Mouse (Mus musculus) embryonic facial prominence, embryonic 13.5 days (tissue): Measurements from ENCODE around the gene Dst. TPM values are rescaled to one million over a fixed set of nuclear protein-coding genes. Genes with fewer than 3 reads are reported as not detected.
A peak's percentile ranks its signal among the peaks of the same experiment; 100 is the strongest.

Source experiments
- ATAC-seq: fragments of 200-750 bp; cut with Nextera tagmentation; 2 replicates; pipeline ENCODE4 v1.8.0; 2017; ENCODE audit warnings: low read depth; ENCODE audit not compliant: insufficient number of reproducible peaks, insufficient read depth, low FRiP score, low TSS enrichment
- H3K27ac ChIP-seq: fragments of 300-500 bp; sonication (generic); 2 replicates; pipeline ENCODE4 v1.5.1; 2015; ENCODE audit warnings: moderate library complexity, mild to moderate bottlenecking, inconsistent platforms
- H3K27me3 ChIP-seq: fragments of 300-500 bp; sonication (generic); 2 replicates; pipeline ENCODE4 v1.6.1; 2015; ENCODE audit warnings: mild to moderate bottlenecking, inconsistent platforms
- H3K36me3 ChIP-seq: fragments of 300-500 bp; sonication (generic); 2 replicates; pipeline ENCODE4 v1.6.1; 2015; ENCODE audit warnings: mild to moderate bottlenecking, inconsistent platforms
- H3K4me1 ChIP-seq: fragments of 300-500 bp; sonication (generic); 2 replicates; pipeline ENCODE4 v1.6.1; 2015; ENCODE audit warnings: inconsistent platforms
- H3K4me2 ChIP-seq: fragments of 300-500 bp; sonication (generic); 2 replicates; pipeline ENCODE4 v1.6.1; 2015; ENCODE audit warnings: moderate library complexity, mild to moderate bottlenecking, inconsistent platforms
- H3K4me3 ChIP-seq: fragments of 300-500 bp; sonication (generic); 2 replicates; pipeline ENCODE4 v1.5.1; 2015; ENCODE audit warnings: mild to moderate bottlenecking, inconsistent platforms
- H3K9ac ChIP-seq: fragments of 300-500 bp; sonication (generic); 2 replicates; pipeline ENCODE4 v1.6.1; 2015; ENCODE audit warnings: mild to moderate bottlenecking, inconsistent platforms
- H3K9me3 ChIP-seq: fragments of 300-500 bp; sonication (generic); 2 replicates; pipeline ENCODE4 v1.6.1; 2016; ENCODE audit warnings: inconsistent platforms
- WGBS: fragments of 180-500 bp; shearing (Covaris S2); methylation state at CpG from one replicate; pipeline ENCODE4 v1.1.7; 2015; ENCODE audit warnings: mixed read lengths; 5-methylcytosine and 5-hydroxymethylcytosine counted together
- polyA plus RNA-seq: library from polyadenylated mRNA; unstranded; fragments of >200 nt; fragmentation: Nextera tagmentation; extraction: Ambion mirVana; gene quantifications from 2 replicates; pipeline ENCODE4 v1.2.1, GENCODE M21; 2015

The Dst gene
- polyA plus RNA-seq, 1 experiment from 2014 or later = 24.5 TPM

GRCm38 (mm10) chr1:34142951-34143580 is 235.0 kb downstream of the Dst start:
- H3K4me1 ChIP-seq = peaks cover 29% of the 10 kb centered on the region
- peak overlapping the region; percentile 11; the same call in 1 of the 2 replicates for H3K27ac ChIP-seq
- no peaks in the 10 kb centered on the region for H3K36me3 ChIP-seq
- H3K4me2 ChIP-seq = no peak overlapping the region
- no peaks in the 10 kb centered on the region for H3K9me3 ChIP-seq
- 49% methylated on average over 9 of the region's 9 CpGs for whole genome bisulfite sequencing
- H3K4me3 ChIP-seq = no peak overlapping the region
- no peaks in the 10 kb centered on the region for H3K27me3 ChIP-seq
- H3K9ac ChIP-seq = no peak overlapping the region
- no peak for ATAC-seq

DNA sequence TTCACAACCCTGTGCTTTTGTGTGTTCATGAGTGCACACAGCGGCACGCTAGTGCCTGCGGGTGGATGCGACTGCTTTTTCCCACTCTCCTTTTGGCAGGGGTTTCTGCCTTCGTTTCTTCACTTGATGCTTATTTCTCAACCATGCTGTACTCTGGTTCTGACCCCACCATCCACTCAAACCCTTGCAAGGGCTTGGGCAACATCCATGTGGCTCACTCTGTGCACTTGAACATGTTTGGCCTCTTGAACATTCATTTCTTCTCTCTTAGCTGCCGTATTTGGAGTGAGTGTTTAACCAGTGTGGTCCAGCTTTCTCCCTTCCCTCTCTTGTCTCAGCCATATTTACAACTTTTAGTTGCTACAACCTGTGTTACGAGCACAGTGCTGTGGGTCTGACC is 236.8 kb downstream of the Dst start:
- Histone ChIP-seq H3K4me2 (no peak overlapping the region), H3K27ac (no peak overlapping the region), H3K27me3 (no peaks in the 10 kb centered on the region), H3K4me3 (no peak overlapping the region), H3K9ac (no peak overlapping the region), H3K4me1 (peaks cover 21% of the 10 kb centered on the region), H3K9me3 (no peaks in the 10 kb centered on the region), H3K36me3 (no peaks in the 10 kb centered on the region)
- 92% methylated on average over 7 of the region's 7 CpGs for WGBS
- ATAC-seq = no peak

- no peak for ATAC-seq
- Histone ChIP-seq H3K27ac (no peak overlapping the region), H3K27me3 (no peaks in the 10 kb centered on the region), H3K4me1 (peaks cover 13% of the 10 kb centered on the region; the same call in 1 of the 2 replicates), H3K9ac (no peak overlapping the region), H3K36me3 (no peaks in the 10 kb centered on the region), H3K4me3 (no peak overlapping the region), H3K9me3 (no peaks in the 10 kb centered on the region), H3K4me2 (no peak overlapping the region)
- 91% methylated on average over 11 of the region's 11 CpGs for WGBS
Observed at GRCm38 (mm10) chr1:34148039-34148438, 240.0 kb downstream of the Dst start.

DNA sequence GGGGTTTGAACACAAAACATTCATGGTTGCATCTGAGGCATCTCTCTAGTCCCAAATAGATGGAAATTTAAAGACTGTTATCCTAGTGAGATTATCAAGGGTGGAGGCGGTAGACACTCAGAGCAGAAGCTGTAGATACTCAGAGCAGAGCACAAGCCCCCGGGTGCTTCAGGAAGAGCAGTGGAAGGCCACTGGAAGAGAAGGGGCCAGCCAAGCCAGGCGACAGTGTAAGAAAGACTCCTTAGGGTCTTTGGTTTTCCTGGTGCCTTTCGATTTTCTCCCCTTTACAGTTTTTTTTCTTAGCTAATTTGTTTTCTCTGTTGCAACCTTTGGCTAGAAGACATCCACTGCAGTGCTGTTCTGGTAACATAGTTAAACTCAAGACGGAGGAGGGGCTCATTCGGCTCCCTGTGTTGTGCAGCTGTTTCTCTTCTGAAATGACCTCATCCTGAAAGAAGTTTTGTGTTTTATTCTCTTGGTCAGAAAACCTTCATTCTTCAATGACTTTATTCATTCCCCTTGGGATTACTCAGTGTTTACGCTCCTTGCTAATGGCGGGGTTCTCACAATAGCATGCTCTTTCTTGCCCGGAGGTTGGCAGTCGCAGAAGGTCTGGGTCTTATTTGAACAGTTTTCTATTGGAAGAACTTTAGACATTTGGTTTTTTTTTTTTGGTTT is 242.5 kb downstream of the Dst start:
- Histone ChIP-seq H3K27ac (peak overlapping the region; percentile 58; the same call in 1 of the 2 replicates), H3K9me3 (no peaks in the 10 kb centered on the region), H3K9ac (no peak overlapping the region), H3K27me3 (no peaks in the 10 kb centered on the region), H3K4me3 (no peak overlapping the region), H3K4me2 (no peak overlapping the region), H3K36me3 (no peaks in the 10 kb centered on the region), H3K4me1 (peaks cover 7% of the 10 kb centered on the region; the same call in 1 of the 2 replicates)
- ATAC-seq = no peak
- 25% methylated on average over 10 of the region's 10 CpGs for WGBS

DNA sequence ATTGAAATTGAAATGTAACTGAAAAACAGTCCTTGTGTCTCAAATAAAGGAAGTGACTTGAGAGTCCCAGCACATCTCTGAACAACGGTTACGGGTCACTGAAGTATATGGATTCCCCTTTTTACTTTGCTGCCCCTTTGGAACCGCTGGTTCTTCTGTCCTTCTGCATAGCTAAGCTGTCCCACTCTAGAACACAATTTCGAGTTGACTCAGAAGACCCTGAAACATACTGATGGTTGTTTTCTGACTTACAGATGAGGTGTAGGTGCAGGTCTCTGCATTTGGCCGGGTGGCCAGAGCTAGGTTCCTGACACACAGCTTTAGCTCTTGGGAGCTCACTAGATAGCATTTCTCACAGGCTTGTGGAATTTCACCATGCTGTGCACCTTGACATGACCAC is 244.7 kb downstream of the Dst start:
- H3K4me3 ChIP-seq = no peak overlapping the region
- no peak overlapping the region for H3K9ac ChIP-seq
- H3K27me3 ChIP-seq = no peaks in the 10 kb centered on the region
- H3K36me3 ChIP-seq = no peaks in the 10 kb centered on the region
- H3K9me3 ChIP-seq = no peaks in the 10 kb centered on the region
- ATAC-seq = no peak
- H3K4me1 ChIP-seq = peaks cover 7% of the 10 kb centered on the region; the same call in 1 of the 2 replicates
- H3K27ac ChIP-seq = no peak overlapping the region
- 91% methylated on average over 5 of the region's 5 CpGs for WGBS
- no peak overlapping the region for H3K4me2 ChIP-seq

DNA sequence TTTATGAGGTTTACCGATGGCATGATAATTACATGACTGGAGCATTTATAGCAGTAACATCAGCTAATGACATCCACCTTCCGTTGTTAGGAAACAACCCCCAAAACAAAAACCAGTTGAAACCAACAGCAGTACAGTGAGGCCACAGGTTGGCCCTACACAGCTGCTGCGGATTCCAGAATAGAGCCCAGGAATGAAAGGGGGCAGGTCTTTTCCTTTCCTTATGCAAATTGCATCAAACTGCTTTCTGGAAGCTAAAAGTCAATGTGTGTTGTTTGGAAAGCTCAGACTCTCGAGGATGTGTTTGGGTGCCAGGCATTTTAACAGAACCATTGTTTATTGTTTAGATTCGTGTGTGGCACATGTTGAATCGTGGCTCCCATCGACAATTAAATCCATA is 248.0 kb downstream of the Dst start:
- Histone ChIP-seq H3K4me2 (no peak overlapping the region), H3K9me3 (no peaks in the 10 kb centered on the region), H3K36me3 (no peaks in the 10 kb centered on the region), H3K4me3 (no peak overlapping the region), H3K9ac (no peak overlapping the region), H3K27ac (no peak overlapping the region), H3K27me3 (no peaks in the 10 kb centered on the region), H3K4me1 (no peaks in the 10 kb centered on the region)
- 69% methylated on average over 7 of the region's 7 CpGs for WGBS
- ATAC-seq = no peak

- ATAC-seq = no peak
- no peak overlapping the region for H3K9ac ChIP-seq
- no peaks in the 10 kb centered on the region for H3K9me3 ChIP-seq
- no peaks in the 10 kb centered on the region for H3K27me3 ChIP-seq
- no peaks in the 10 kb centered on the region for H3K4me1 ChIP-seq
- H3K27ac ChIP-seq = no peak overlapping the region
- no peaks in the 10 kb centered on the region for H3K36me3 ChIP-seq
- H3K4me2 ChIP-seq = no peak overlapping the region
- H3K4me3 ChIP-seq = no peak overlapping the region
- 88% methylated on average over 10 of the region's 10 CpGs for WGBS
Observed at GRCm38 (mm10) chr1:34157702-34158101, 249.7 kb downstream of the Dst start.

GRCm38 (mm10) chr1:34158822-34159221 is 250.8 kb downstream of the Dst start:
- Histone ChIP-seq H3K9me3 (no peaks in the 10 kb centered on the region), H3K4me3 (no peak overlapping the region), H3K36me3 (no peaks in the 10 kb centered on the region), H3K9ac (no peak overlapping the region), H3K4me1 (no peaks in the 10 kb centered on the region), H3K4me2 (no peak overlapping the region), H3K27me3 (no peaks in the 10 kb centered on the region), H3K27ac (peak overlapping the region; percentile 8; the same call in 1 of the 2 replicates)
- 76% methylated on average over 11 of the region's 11 CpGs for WGBS
- no peak for ATAC-seq

GRCm38 (mm10) chr1:34159898-34160297 is 251.9 kb downstream of the Dst start:
- peak overlapping the region; percentile 35; the same call in 1 of the 2 replicates for H3K4me2 ChIP-seq
- 79% methylated on average over 7 of the region's 7 CpGs for WGBS
- no peak overlapping the region for H3K9ac ChIP-seq
- ATAC-seq = peak; percentile 21; the same call in 1 of the 2 replicates
- H3K27ac ChIP-seq = no peak overlapping the region
- H3K27me3 ChIP-seq = no peaks in the 10 kb centered on the region
- H3K9me3 ChIP-seq = no peaks in the 10 kb centered on the region
- no peaks in the 10 kb centered on the region for H3K4me1 ChIP-seq
- peaks cover 8% of the 10 kb centered on the region for H3K36me3 ChIP-seq
- peak overlapping the region; percentile 27 for H3K4me3 ChIP-seq

DNA sequence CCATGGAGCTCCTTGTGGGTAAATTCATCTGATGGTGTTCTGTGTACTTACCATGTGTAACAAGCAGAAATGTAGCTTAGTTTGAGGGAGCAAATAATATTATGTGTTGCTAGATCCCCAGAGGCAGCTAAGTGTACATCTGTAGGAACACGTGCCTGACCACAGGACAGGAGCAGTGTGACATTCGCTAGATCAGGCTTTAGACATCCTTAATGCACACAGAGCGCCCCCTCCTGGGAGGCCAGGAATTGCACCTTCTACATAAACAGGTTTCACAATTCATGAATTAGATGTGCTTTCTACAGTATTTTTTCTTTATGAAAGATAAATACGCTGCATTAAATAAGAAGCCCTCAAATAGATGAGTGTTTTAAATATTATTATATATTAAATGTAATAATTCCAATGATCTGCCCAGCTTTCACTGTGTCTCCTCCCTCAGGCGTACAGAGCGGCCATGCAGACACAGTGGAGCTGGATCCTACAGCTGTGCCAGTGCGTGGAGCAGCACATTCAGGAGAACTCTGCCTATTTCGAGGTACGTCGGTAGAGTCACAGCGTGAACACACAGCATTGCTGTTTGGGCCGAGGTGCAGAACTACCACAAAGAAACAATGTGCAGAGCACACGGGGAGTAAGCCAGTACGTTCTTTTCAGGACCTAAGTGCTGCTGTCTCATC is 256.7 kb downstream of the Dst start:
- H3K36me3 ChIP-seq = peaks cover 41% of the 10 kb centered on the region
- H3K9me3 ChIP-seq = no peaks in the 10 kb centered on the region
- H3K4me2 ChIP-seq = no peak overlapping the region
- H3K4me3 ChIP-seq = no peak overlapping the region
- no peak for ATAC-seq
- H3K9ac ChIP-seq = no peak overlapping the region
- no peak overlapping the region for H3K27ac ChIP-seq
- no peaks in the 10 kb centered on the region for H3K4me1 ChIP-seq
- H3K27me3 ChIP-seq = no peaks in the 10 kb centered on the region
- 67% methylated on average over 14 of the region's 14 CpGs for WGBS

DNA sequence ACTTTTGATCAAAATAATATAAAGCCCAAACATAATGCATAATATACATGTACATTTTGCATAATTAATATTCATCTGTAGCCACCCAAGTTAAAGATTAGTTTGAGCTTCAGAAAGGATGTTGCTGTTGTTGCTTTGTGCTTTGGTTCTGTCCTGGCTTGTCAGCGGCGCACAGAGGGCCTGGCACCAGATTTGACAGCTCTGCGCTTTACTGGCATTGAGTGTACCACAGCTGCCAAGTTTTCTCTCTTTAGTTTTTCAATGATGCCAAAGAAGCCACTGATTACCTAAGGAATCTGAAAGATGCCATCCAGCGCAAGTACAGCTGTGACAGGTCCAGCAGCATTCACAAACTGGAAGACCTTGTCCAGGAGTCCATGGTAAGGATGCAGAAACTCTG is 257.9 kb downstream of the Dst start:
- Histone ChIP-seq H3K9ac (no peak overlapping the region), H3K9me3 (no peaks in the 10 kb centered on the region), H3K4me1 (no peaks in the 10 kb centered on the region), H3K27me3 (no peaks in the 10 kb centered on the region), H3K36me3 (peaks cover 52% of the 10 kb centered on the region), H3K4me3 (no peak overlapping the region), H3K4me2 (no peak overlapping the region), H3K27ac (no peak overlapping the region)
- no peak for ATAC-seq
- WGBS = 97% methylated on average over 4 of the region's 4 CpGs
